Mouse (Mus musculus) midbrain, embryonic 14.5 days (tissue): ENCODE measurements around the gene Myt1. TPM values are rescaled to one million over a fixed set of nuclear protein-coding genes. Genes with fewer than 3 reads are reported as not detected.
A peak's percentile ranks its signal among the peaks of the same experiment; 100 is the strongest.

Source experiments
- ATAC-seq: fragments of 200-750 bp; cut with Nextera tagmentation; 2 replicates; pipeline ENCODE4 v1.8.0; 2017; ENCODE audit warnings: moderate number of reproducible peaks, moderate library complexity; ENCODE audit not compliant: low FRiP score, low TSS enrichment
- DNase-seq: peaks from one replicate; pipeline ENCODE4 v3.0.0-alpha.2; 2015
- H3K27ac ChIP-seq: fragments of 300-500 bp; sonication (generic); replicated peaks from 2 replicates; pipeline ENCODE4 v1.5.1; 2014; ENCODE audit warnings: mild to moderate bottlenecking, low read depth, low read length, moderate library complexity
- H3K27me3 ChIP-seq: fragments of 300-500 bp; sonication (generic); 2 replicates; pipeline ENCODE4 v1.6.1; 2014; ENCODE audit warnings: low read length, control low read depth, mixed read lengths; ENCODE audit not compliant: control insufficient read depth, insufficient read depth
- H3K36me3 ChIP-seq: fragments of 300-500 bp; sonication (generic); 2 replicates; pipeline ENCODE4 v1.6.1; 2014; ENCODE audit warnings: low read length, control low read depth; ENCODE audit not compliant: control insufficient read depth, insufficient read depth
- H3K4me1 ChIP-seq: fragments of 300-500 bp; sonication (generic); 2 replicates; pipeline ENCODE4 v1.6.1; 2014; ENCODE audit warnings: mild to moderate bottlenecking, antibody characterized with exemption, low read length, control low read depth; ENCODE audit not compliant: control insufficient read depth, insufficient read depth
- H3K4me2 ChIP-seq: fragments of 300-500 bp; sonication (generic); 2 replicates; pipeline ENCODE4 v1.6.1; 2014; ENCODE audit warnings: mild to moderate bottlenecking, low read length, moderate library complexity
- H3K4me3 ChIP-seq: fragments of 300-500 bp; sonication (generic); replicated peaks from 2 replicates; pipeline ENCODE4 v1.5.1; 2014; ENCODE audit warnings: low read depth, low read length
- H3K9ac ChIP-seq: fragments of 300-500 bp; sonication (generic); replicated peaks from 2 replicates; pipeline ENCODE4 v1.6.1; 2014; ENCODE audit warnings: mild to moderate bottlenecking, low read length, moderate library complexity
- H3K9me3 ChIP-seq: fragments of 300-500 bp; sonication (generic); 2 replicates; pipeline ENCODE4 v1.6.1; 2016; ENCODE audit warnings: low read length, control low read depth, mixed read lengths; ENCODE audit not compliant: control insufficient read depth
- WGBS: fragments of 180-500 bp; shearing (Covaris S2); extraction: QIAGEN DNeasy Blood & Tissue Kit; methylation state at CpG from one replicate; pipeline ENCODE4 v1.1.7; 2014; 5-methylcytosine and 5-hydroxymethylcytosine counted together
- polyA plus RNA-seq: library from polyadenylated mRNA; unstranded; fragments of >200 nt; fragmentation: Nextera tagmentation; extraction: Ambion mirVana; gene quantifications from 2 replicates; pipeline ENCODE4 v1.2.1, GENCODE M21; 2014

Myt1 gene
- polyA plus RNA-seq, 1 experiment from 2014 or later: 31.3 TPM

- H3K27me3 ChIP-seq: no peaks in the 10 kb centered on the region
- under 1% methylated on average over 35 of the region's 35 CpGs for WGBS
- peak within 1 kb of the TSS; percentile 76 for H3K9ac ChIP-seq
These were observed 100.8 kb downstream of the Myt1 start, which contains the start of gene Polr3k for GRCm38 (mm10) chr2:181863791-181864535. Gene Polr3k (plus strand): TSS chr2:181864337.

GRCm38 (mm10) chr2:181864536-181864860, 101.4 kb downstream of the Myt1 start:
- Histone ChIP-seq H3K36me3 (peaks cover 27% of the 10 kb centered on the region), H3K27ac (peak overlapping the region; percentile 87), H3K9ac (peak overlapping the region; percentile 76), H3K4me1 (peaks cover 18% of the 10 kb centered on the region), H3K27me3 (no peaks in the 10 kb centered on the region), H3K9me3 (no peaks in the 10 kb centered on the region), H3K4me2 (peak overlapping the region; percentile 72), H3K4me3 (peak overlapping the region; percentile 86)
- under 1% methylated on average over 22 of the region's 22 CpGs for WGBS
- DNase-seq (no peak), ATAC-seq (peak; percentile 39; the same call in 1 of the 2 replicates)

More at GRCm38 (mm10) chr2:181863791-181864535, 100.8 kb downstream of the Myt1 start, which contains the start of gene Polr3k:
- peak; percentile 100 for ATAC-seq
- peak; percentile 97 for DNase-seq
- Histone ChIP-seq H3K27ac (peak within 1 kb of the TSS; percentile 87), H3K9me3 (no peaks in the 10 kb centered on the region), H3K36me3 (peaks cover 22% of the 10 kb centered on the region), H3K4me2 (peak within 1 kb of the TSS; percentile 72), H3K4me3 (peak within 1 kb of the TSS; percentile 86), H3K4me1 (peaks cover 18% of the 10 kb centered on the region)

GRCm38 (mm10) chr2:181866931-181867330, 103.8 kb downstream of the Myt1 start:
- no peaks in the 10 kb centered on the region for H3K27me3 ChIP-seq
- DNase-seq (peak; percentile 87), ATAC-seq (no peak)
- H3K4me3 ChIP-seq: no peak overlapping the region
- H3K27ac ChIP-seq: no peak overlapping the region
- no peak overlapping the region for H3K4me2 ChIP-seq
- WGBS: 65% methylated on average over 5 of the region's 5 CpGs
- no peaks in the 10 kb centered on the region for H3K9me3 ChIP-seq
- peaks cover 41% of the 10 kb centered on the region for H3K36me3 ChIP-seq
- peaks cover 18% of the 10 kb centered on the region for H3K4me1 ChIP-seq
- no peak overlapping the region for H3K9ac ChIP-seq

DNA sequence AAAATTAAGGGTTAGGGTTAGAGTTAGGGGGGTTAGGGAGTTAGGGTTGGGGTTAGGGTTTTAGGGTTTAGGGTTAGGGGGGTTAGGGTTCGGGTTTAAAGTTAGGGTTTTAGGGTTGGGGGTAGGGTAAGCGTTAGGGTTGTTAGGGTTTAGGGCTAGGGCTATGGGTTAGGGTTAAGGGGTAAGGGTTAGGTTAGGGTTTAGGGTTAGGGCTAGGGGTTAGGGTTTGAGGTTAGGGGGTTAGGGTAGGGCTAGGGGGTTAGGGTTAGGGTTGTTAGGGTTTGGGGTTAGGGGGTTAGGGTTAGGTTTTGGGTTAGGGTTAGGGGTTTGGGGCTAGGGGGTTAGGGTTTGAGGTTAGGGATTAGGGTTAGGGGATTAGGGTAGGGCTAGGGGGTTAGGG, 107.9 kb downstream of the Myt1 start:
- ATAC-seq (no peak), DNase-seq (no peak)
- Histone ChIP-seq H3K9ac (no peak overlapping the region), H3K4me3 (no peak overlapping the region), H3K4me2 (no peak overlapping the region), H3K9me3 (no peaks in the 10 kb centered on the region), H3K27ac (no peak overlapping the region), H3K27me3 (no peaks in the 10 kb centered on the region), H3K36me3 (peaks cover 56% of the 10 kb centered on the region), H3K4me1 (0 out of 2 replicates have a peak, but pooled peaks cover under 1% of the 10 kb centered on the region)
- WGBS: 98% methylated on average over 2 of the region's 2 CpGs

Other genes starting within 250 kb of the Myt1 start
- 189 and 233 TPM in 2 replicates for gene Dnajc5, start 242.8 kb upstream of the Myt1 start, polyA plus RNA-seq
- 61.0 and 65.6 TPM in 2 replicates for gene Uckl1, start 178.4 kb upstream of the Myt1 start, polyA plus RNA-seq
- gene Prpf6, start 171.5 kb upstream of the Myt1 start, polyA plus RNA-seq: 59.9 and 65.8 TPM in 2 replicates
- 72.6 and 75.3 TPM in 2 replicates for gene Zfp512b, start 170.5 kb upstream of the Myt1 start, polyA plus RNA-seq
- 215 and 245 TPM in 2 replicates for gene Samd10, start 164.1 kb upstream of the Myt1 start, polyA plus RNA-seq
- gene Gm29797, start 106.3 kb upstream of the Myt1 start, polyA plus RNA-seq: not detected in 2 replicates
- gene Sox18, start 91.7 kb upstream of the Myt1 start, polyA plus RNA-seq: 10.6 and 16.3 TPM in 2 replicates
- gene Tcea2, start 83.0 kb upstream of the Myt1 start, polyA plus RNA-seq: 37.4 and 44.9 TPM in 2 replicates
- 57.0 and 72.9 TPM in 2 replicates for gene Rgs19, start 69.4 kb upstream of the Myt1 start, polyA plus RNA-seq
- not detected in 2 replicates for gene Lkaaear1, start 64.9 kb upstream of the Myt1 start, polyA plus RNA-seq
- 105 and 110 TPM in 2 replicates for gene Oprl1, start 48.3 kb upstream of the Myt1 start, polyA plus RNA-seq
- gene Pcmtd2, start 74.5 kb downstream of the Myt1 start, polyA plus RNA-seq: 24.7 and 36.2 TPM in 2 replicates
- gene Polr3k, start 101.0 kb downstream of the Myt1 start, polyA plus RNA-seq: 84.6 and 94.9 TPM in 2 replicates
- not detected in 2 replicates for gene Gm14496, start 227.8 kb downstream of the Myt1 start, polyA plus RNA-seq